Mouse (Mus musculus) neutrophil, adult 5-6 weeks (primary cell): ENCODE measurements around the gene Phb. TPM values are rescaled to one million over a fixed set of nuclear protein-coding genes. Genes with fewer than 3 reads are reported as not detected.
"Not testable (repeated sequence)": the region's sequence is repeated elsewhere in the genome, so short reads cannot be mapped to it uniquely, and the experiment has no call there.

Experiments
- ATAC-seq: fragments of 151-379, 151-347 bp; 2 replicates; pipeline ENCODE4 v1.8.0; 2017; ENCODE audit warnings: mild to moderate bottlenecking, moderate TSS enrichment; ENCODE audit not compliant: insufficient number of reproducible peaks, poor library complexity, low FRiP score, severe bottlenecking; ENCODE audit errors: extremely low read depth
- total RNA-seq: library from RNA; stranded (forward); fragments of 200-1000 nt; gene quantifications from 2 replicates; pipeline ENCODE4 v1.2.3, GENCODE M21; 2017

Gene Phb
- total RNA-seq, 1 experiment from 2014 or later = 21.9 TPM

- no peak for ATAC-seq
Observed at GRCm38 (mm10) chr11:95648827-95649226, 17.9 kb upstream of the Phb start.

GRCm38 (mm10) chr11:95649560-95649959 lies 17.2 kb upstream of the Phb start:
- ATAC-seq = no peak

GRCm38 (mm10) chr11:95650001-95650400 lies 16.8 kb upstream of the Phb start:
- ATAC-seq = no peak

GRCm38 (mm10) chr11:95650981-95651380 lies 15.8 kb upstream of the Phb start:
- ATAC-seq = no peak; the same call in 1 of the 2 replicates

GRCm38 (mm10) chr11:95657449-95657848 lies 9.3 kb upstream of the Phb start:
- no peak for ATAC-seq

- no peak for ATAC-seq
Observed at GRCm38 (mm10) chr11:95667177-95667576, 420 bp downstream of the Phb start.

GRCm38 (mm10) chr11:95668086-95668485 lies 1.3 kb downstream of the Phb start:
- ATAC-seq = not testable (repeated sequence)

GRCm38 (mm10) chr11:95675498-95675897 lies 8.7 kb downstream of the Phb start:
- ATAC-seq = no peak

- ATAC-seq = peak; percentile 39; the same call in 1 of the 2 replicates
Observed at GRCm38 (mm10) chr11:95676307-95676706, 9.6 kb downstream of the Phb start.

GRCm38 (mm10) chr11:95677925-95678701 lies 11.4 kb downstream of the Phb start:
- no peak for ATAC-seq

- no peak for ATAC-seq
Observed at GRCm38 (mm10) chr11:95681995-95682601, 15.3 kb downstream of the Phb start.

- ATAC-seq = no peak
Observed at GRCm38 (mm10) chr11:95682946-95683345, 16.2 kb downstream of the Phb start.

- ATAC-seq = peak; percentile 65
Observed at GRCm38 (mm10) chr11:95686031-95686430, 19.3 kb downstream of the Phb start.

- no peak for ATAC-seq
Observed at GRCm38 (mm10) chr11:95687084-95687656, 20.4 kb downstream of the Phb start.

- peak; percentile 88 for ATAC-seq
Observed at GRCm38 (mm10) chr11:95688515-95688914, 21.8 kb downstream of the Phb start.

GRCm38 (mm10) chr11:95688981-95689380 lies 22.2 kb downstream of the Phb start:
- ATAC-seq = peak; percentile 16; the same call in 1 of the 2 replicates

- ATAC-seq = no peak
Observed at GRCm38 (mm10) chr11:95689544-95689943, 22.8 kb downstream of the Phb start.

GRCm38 (mm10) chr11:95698541-95698940 lies 31.8 kb downstream of the Phb start:
- no peak for ATAC-seq

GRCm38 (mm10) chr11:95700778-95701739 lies 34.3 kb downstream of the Phb start:
- ATAC-seq = no peak
